Mouse (Mus musculus) 3T3-L1 (cell line): Measurements from ENCODE around the gene Ninj2.

ENCODE experiments used
- DNase-seq: peaks from one replicate; pipeline ENCODE4 v3.0.0-alpha.2; 2015; ENCODE audit warnings: low read depth, low spot score

The Ninj2 gene

GRCm38 (mm10) chr6:120094091-120094776, 1.1 kb downstream of the Ninj2 start:
- no peak for DNase-seq

DNA sequence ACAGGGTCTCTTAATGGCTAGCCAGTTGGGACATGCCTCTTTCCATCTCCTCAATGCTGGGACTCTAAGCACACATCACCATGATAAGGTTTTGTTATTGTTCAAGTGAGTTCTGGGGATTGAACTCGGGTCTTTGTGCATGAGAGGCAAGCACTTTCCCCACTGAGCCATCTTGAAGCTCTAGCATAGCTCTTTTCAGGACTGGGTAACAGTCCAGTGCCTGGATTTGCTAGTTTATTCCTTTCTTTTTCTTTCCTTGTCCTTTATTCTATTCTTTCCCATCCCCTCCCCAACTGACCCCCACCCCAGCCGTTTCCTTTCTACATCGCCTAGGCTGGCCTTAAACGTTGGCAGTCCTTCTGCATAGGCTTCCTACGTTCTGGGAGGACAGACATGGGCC, 1.9 kb downstream of the Ninj2 start:
- no peak for DNase-seq

GRCm38 (mm10) chr6:120095501-120095900, 2.4 kb downstream of the Ninj2 start:
- no peak for DNase-seq

DNA sequence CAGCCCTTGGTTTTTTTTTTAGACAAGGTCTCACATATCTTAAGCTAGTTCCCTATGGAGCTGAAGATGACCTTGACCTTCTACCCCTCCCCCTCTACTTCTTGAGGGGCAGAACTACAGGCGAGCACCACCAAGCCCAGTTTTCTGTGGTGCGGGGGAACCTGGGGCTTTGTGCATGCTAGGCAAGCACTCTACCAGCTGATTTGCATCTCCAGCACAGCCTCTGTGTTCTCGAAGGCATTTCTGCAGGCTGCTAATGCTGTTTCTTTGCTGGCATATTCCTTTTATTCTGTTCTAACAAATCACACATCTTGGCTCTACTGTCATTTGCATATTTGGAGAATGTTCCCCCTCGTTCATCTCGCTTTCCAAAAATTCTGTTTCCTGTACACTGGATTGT, 6.2 kb downstream of the Ninj2 start:
- no peak for DNase-seq

GRCm38 (mm10) chr6:120101221-120101620, 8.1 kb downstream of the Ninj2 start:
- no peak for DNase-seq

DNA sequence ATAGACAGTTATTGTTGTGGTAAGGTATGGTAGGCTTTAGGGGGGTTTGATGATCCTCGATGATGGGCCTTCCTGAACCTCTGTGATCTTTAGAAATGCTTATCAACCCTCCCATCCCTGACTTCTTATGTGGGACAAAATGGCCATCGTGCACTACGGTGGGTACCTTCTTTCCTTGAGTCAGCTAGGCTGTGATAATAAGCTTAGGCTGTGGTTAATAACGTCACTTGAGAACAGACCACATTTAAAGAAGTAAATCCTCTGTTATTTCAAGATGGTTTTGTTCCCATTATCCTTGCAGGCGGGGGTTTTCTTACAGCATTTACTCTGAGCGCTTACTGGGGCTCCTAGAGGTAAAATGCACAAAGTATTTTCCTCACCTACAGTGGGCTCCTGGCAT, 8.8 kb downstream of the Ninj2 start:
- no peak for DNase-seq

- DNase-seq, result peak; percentile 65
Measured at GRCm38 (mm10) chr6:120103104-120103503, 10.0 kb downstream of the Ninj2 start.

DNA sequence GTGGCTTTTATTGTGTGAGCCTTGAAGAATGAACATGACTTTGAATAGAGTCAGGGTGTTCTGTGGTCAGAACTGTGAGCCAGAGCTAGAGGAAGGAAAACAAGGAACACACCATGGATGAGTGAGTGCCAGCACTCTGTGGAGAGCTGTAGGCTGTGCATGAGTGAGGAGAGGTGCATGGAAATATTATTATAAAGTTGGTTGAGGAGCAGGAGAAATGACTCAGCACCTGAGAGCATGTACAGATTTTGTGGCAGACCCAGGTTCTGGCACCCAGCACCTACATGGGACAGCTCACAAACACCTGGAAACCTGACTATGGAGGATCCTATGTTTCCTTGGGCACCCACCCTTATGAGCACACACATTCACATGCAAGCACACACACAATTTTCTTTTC, 11.9 kb downstream of the Ninj2 start:
- no peak for DNase-seq

DNA sequence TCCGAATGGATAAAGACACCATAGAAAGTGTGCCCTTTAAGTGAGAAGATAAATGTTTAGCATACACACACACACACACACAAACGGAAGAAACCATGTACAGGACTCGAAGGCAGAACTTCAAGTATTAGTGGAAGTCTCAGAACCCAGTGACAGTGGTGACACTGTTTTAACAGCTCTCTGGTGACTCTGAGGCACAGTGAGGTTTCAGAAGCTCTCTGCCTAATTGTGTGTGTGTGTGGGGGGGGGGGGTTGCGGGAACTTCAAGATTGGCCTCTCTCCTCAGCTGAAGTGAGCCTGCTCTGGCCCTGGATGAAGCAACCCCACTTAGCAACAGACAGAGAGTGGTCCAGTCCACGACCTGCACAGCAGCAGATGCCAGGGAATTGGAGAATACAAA, 14.4 kb downstream of the Ninj2 start:
- DNase-seq, result no peak

DNA sequence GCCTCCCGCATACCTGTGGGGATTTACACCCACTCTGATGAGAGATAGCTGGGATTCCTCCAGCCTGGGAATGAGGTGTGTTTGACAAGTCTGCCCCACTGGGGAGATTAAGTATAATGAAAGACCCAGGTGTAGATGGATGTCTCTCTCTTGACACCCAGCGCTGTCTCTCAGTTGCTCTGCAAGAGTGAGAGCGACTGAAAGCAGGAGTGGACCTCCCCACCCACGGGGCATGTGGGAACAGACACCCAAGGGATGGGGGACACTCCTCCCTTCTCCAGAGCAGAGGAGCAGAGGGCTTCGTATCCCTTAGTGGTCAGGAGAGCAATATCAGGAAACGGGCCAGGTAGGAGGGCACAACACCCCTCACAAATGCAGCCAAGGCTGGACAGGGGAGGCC, 14.9 kb downstream of the Ninj2 start:
- no peak for DNase-seq

DNA sequence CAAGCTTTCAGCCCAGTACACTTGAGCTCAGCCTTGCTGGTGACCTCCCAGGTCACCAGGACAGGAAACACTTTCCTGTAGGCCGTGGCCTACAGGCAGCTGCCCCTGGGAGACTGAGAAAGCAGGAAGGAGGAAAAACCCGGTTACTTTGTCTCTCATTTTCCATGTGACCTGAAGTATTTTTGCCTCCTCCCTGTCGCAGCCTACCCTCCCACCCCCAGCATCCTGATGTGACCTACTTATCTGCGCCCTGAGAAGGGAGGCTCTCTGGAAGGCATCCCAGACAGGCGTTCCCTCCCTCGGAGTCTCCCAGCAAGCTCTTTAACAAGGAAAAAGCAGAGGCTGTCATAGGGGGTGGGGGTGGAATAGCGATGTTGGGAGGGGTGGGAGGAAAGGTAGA, 16.0 kb downstream of the Ninj2 start:
- peak; percentile 47 for DNase-seq

GRCm38 (mm10) chr6:120109932-120110331, 16.8 kb downstream of the Ninj2 start:
- DNase-seq, result no peak

DNA sequence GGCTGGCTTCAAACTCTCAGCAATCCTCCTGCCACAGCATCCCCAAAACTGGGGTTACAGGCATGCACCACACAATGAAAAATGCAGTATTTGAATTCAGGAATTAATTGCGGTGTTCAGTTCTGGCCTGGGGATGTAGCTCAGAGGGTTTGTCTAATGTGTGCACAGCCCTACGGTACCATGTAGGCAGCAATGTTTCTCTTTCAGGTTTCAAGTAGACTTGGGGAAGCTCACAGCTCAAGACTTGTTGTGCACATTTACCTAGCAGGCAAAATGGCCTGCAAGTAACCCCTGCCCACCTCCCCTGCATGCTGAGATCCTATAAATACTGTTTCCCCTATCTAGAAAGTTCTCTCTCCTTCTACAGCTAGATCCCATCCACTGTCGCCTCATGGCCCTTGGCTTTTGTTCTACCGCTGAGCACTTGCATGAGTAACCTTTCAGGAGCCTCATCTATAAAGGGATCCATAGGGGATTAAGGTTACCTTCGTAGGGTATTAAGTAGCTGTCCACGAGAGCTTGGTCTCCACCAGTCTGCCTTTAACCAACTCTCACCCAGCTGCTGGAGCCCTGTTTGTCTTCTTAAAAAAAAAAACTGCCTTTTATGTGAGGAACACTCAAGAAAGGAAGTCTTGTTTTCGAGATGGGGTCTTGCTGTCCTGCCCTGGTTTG, 17.7 kb downstream of the Ninj2 start:
- no peak for DNase-seq

DNA sequence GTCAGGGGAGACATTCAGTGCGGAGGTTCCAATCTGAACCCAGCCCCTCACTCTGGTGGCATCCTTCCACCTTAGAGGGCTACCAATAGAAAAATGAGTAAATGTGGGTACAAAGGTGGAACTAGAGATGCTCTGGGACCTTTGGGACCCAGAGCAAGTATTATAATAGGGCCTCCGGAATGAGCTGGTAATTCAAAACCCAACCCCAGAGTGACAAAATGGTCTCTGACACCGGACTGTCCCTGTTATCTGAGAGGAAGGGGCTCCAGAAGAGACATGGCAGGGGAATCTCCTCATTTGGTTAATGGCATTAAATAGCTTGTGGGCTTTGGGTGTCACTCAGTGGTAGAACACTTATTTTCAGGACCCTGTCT, 18.2 kb downstream of the Ninj2 start:
- no peak for DNase-seq

GRCm38 (mm10) chr6:120111984-120112803, 19.0 kb downstream of the Ninj2 start:
- peak; percentile 50 for DNase-seq

DNA sequence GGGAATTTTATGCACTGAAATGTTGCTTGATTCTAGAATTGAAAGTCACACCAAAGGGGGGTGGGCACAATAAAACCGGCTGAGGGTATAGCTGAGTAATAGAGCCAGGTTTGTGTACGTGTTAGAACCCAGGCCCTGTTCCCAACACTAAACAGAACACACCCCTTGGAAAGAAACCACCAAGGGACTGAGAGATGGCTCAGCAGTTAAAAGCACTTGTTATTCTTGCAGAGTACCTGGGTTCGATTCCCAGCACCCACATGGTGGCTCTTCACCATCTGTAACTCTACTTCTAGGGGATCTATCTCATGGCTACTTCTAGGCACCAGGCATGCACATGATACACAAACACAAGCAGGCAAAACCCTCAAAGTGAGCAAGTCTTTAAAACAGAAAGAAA, 20.7 kb downstream of the Ninj2 start:
- DNase-seq, result no peak

DNA sequence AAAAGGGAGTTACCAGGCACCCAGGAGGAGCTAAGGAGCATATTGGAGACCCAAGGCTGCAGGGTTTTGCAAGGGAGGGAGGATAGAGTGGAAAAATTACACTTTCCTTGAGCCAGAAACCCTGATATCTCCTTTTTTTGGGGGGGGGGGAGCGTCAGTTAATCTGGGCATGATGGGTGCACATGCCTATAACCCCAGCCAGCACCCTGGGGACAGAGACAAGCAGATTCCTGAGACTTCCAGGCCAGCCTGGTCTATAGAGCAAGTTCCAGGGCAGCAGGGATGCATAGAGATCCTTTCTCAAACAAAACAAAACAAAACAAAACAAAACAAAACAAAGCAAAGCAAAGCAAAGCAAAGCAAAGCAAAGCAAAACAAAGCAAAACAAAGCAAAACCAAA, 21.1 kb downstream of the Ninj2 start:
- DNase-seq, result no peak

- peak; percentile 91 for DNase-seq
Measured at GRCm38 (mm10) chr6:120114698-120115097, 21.5 kb downstream of the Ninj2 start.

DNA sequence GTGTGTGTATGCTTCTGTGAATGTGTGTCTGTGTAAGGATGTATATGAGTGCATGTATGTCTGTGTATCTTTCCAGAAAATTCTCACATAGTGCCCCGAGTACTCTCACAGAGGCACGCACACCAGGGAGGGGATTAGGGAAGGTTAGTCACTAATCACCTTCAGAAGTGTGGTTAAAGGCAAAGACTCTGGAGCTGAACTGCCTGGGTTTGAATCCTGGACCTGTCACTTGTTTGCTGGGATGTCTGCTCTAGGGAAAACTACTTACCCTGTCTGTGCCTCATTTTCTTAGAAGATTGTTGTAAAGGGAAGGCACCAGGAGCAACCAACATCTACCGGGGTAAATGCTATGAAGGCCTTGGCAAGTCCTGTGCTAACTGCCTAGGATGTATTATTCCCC, 22.3 kb downstream of the Ninj2 start:
- DNase-seq, result peak; percentile 33

GRCm38 (mm10) chr6:120119824-120120223, 26.7 kb downstream of the Ninj2 start:
- no peak for DNase-seq

GRCm38 (mm10) chr6:120124688-120125087, 31.5 kb downstream of the Ninj2 start:
- DNase-seq, result no peak

- DNase-seq, result no peak
Measured at GRCm38 (mm10) chr6:120126456-120126855, 33.3 kb downstream of the Ninj2 start.

DNA sequence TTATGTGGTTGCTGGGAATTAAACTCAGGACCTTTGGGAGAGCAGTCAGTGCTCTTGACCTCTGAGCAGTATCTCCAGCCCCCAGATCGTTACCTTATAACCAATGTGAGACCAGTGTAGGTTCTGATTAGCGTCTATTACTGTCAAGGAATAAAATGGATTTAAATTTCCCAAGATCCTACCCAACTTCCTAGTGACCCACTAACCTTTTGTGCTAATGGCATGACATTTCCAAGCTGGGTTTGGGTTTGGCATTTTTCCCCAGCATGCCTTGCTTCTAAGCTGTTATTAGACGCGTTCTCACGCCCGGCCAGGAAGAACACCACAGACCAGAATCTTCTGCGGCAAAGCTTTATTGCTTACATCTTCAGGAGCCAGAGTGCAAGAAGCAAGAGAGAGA, 34.2 kb downstream of the Ninj2 start:
- peak; percentile 37 for DNase-seq
